Mouse (Mus musculus): ENCODE data around the gene Wdr5. TPM values are rescaled to one million over a fixed set of nuclear protein-coding genes. Genes with fewer than 3 reads are reported as not detected.
A peak's percentile ranks its signal among the peaks of the same experiment; 100 is the strongest.

The Wdr5 gene
- 60.4 and 61.2 TPM in 2 replicates for polyA plus RNA-seq (2015; fragmentation: Nextera tagmentation; extraction: Ambion mirVana)

GRCm38 (mm10) chr2:27514639-27515328 lies at the start of gene Wdr5:
Gene Wdr5 (plus strand): TSS chr2:27515157.
- Histone ChIP-seq H3K9ac (peak within 1 kb of the TSS; percentile 96), H3K27ac (peak within 1 kb of the TSS; percentile 92), H3K4me1 (peaks cover 28% of the 10 kb centered on the region), H3K36me3 (peaks cover 18% of the 10 kb centered on the region), H3K27me3 (no peaks in the 10 kb centered on the region), H3K9me3 (no peaks in the 10 kb centered on the region), H3K4me2 (peak within 1 kb of the TSS; percentile 88), H3K4me3 (peak within 1 kb of the TSS; percentile 97)
- WGBS: under 1% methylated on average over 57 of the region's 57 CpGs
- ATAC-seq (ENCODE audit: borderline replicate concordance, extremely low read depth, low FRiP score, low TSS enrichment): peak; percentile 92

- WGBS: 71% methylated on average over 4 of the region's 4 CpGs
- Histone ChIP-seq H3K36me3 (peaks cover 12% of the 10 kb centered on the region; the same call in 1 of the 2 replicates), H3K4me1 (peaks cover 34% of the 10 kb centered on the region)
Observed at GRCm38 (mm10) chr2:27469292-27469990, 45.5 kb upstream of the Wdr5 start.

GRCm38 (mm10) chr2:27469991-27470355 lies 45.0 kb upstream of the Wdr5 start:
- H3K4me1 ChIP-seq: peaks cover 34% of the 10 kb centered on the region
- H3K4me3 ChIP-seq: no peak overlapping the region
- no peak overlapping the region for H3K9ac ChIP-seq
- ATAC-seq (ENCODE audit: borderline replicate concordance, extremely low read depth, low FRiP score, low TSS enrichment): no peak
- H3K4me2 ChIP-seq: no peak overlapping the region
- 72% methylated on average over 3 of the region's 3 CpGs for WGBS
- H3K27me3 ChIP-seq: no peaks in the 10 kb centered on the region
- H3K36me3 ChIP-seq: peaks cover 12% of the 10 kb centered on the region; the same call in 1 of the 2 replicates
- no peaks in the 10 kb centered on the region for H3K9me3 ChIP-seq
- H3K27ac ChIP-seq: no peak overlapping the region

More at GRCm38 (mm10) chr2:27469292-27469990, 45.5 kb upstream of the Wdr5 start:
- no peak overlapping the region for H3K4me2 ChIP-seq
- no peak overlapping the region for H3K4me3 ChIP-seq
- no peaks in the 10 kb centered on the region for H3K27me3 ChIP-seq
- H3K27ac ChIP-seq: no peak overlapping the region
- no peak for ATAC-seq (ENCODE audit: borderline replicate concordance, extremely low read depth, low FRiP score, low TSS enrichment)
- no peaks in the 10 kb centered on the region for H3K9me3 ChIP-seq
- no peak overlapping the region for H3K9ac ChIP-seq

GRCm38 (mm10) chr2:27470535-27470934 lies 44.4 kb upstream of the Wdr5 start:
- no peak overlapping the region for H3K27ac ChIP-seq
- H3K27me3 ChIP-seq: no peaks in the 10 kb centered on the region
- no peaks in the 10 kb centered on the region for H3K9me3 ChIP-seq
- no peak overlapping the region for H3K4me3 ChIP-seq
- peaks cover 34% of the 10 kb centered on the region for H3K4me1 ChIP-seq
- no peak overlapping the region for H3K9ac ChIP-seq
- 82% methylated on average over 2 of the region's 2 CpGs for WGBS
- no peak overlapping the region for H3K4me2 ChIP-seq
- ATAC-seq (ENCODE audit: borderline replicate concordance, extremely low read depth, low FRiP score, low TSS enrichment): no peak
- H3K36me3 ChIP-seq: peaks cover 12% of the 10 kb centered on the region; the same call in 1 of the 2 replicates

GRCm38 (mm10) chr2:27471170-27471584 lies 43.8 kb upstream of the Wdr5 start:
- H3K9me3 ChIP-seq: no peaks in the 10 kb centered on the region
- peaks cover 11% of the 10 kb centered on the region; the same call in 1 of the 2 replicates for H3K36me3 ChIP-seq
- ATAC-seq (ENCODE audit: borderline replicate concordance, extremely low read depth, low FRiP score, low TSS enrichment): no peak
- no peak overlapping the region for H3K4me3 ChIP-seq
- H3K9ac ChIP-seq: no peak overlapping the region
- no peak overlapping the region for H3K27ac ChIP-seq
- H3K4me1 ChIP-seq: peaks cover 34% of the 10 kb centered on the region
- H3K27me3 ChIP-seq: no peaks in the 10 kb centered on the region
- H3K4me2 ChIP-seq: no peak overlapping the region

- no peak overlapping the region for H3K27ac ChIP-seq
- peaks cover 41% of the 10 kb centered on the region for H3K4me1 ChIP-seq
Observed at GRCm38 (mm10) chr2:27473061-27473765, 41.7 kb upstream of the Wdr5 start.

GRCm38 (mm10) chr2:27473911-27474310 lies 41.0 kb upstream of the Wdr5 start:
- H3K36me3 ChIP-seq: no peaks in the 10 kb centered on the region
- no peaks in the 10 kb centered on the region for H3K9me3 ChIP-seq
- H3K4me3 ChIP-seq: peak overlapping the region; percentile 91
- WGBS: 6% methylated on average over 4 of the region's 4 CpGs
- H3K27me3 ChIP-seq: no peaks in the 10 kb centered on the region
- H3K9ac ChIP-seq: peak overlapping the region; percentile 97
- peaks cover 41% of the 10 kb centered on the region for H3K4me1 ChIP-seq
- H3K4me2 ChIP-seq: peak overlapping the region; percentile 72
- H3K27ac ChIP-seq: peak overlapping the region; percentile 96; the same call in 1 of the 2 replicates
- no peak for ATAC-seq (ENCODE audit: borderline replicate concordance, extremely low read depth, low FRiP score, low TSS enrichment)

More at GRCm38 (mm10) chr2:27473061-27473765, 41.7 kb upstream of the Wdr5 start:
- no peaks in the 10 kb centered on the region for H3K9me3 ChIP-seq
- peak overlapping the region; percentile 91 for H3K4me3 ChIP-seq
- peaks cover 1% of the 10 kb centered on the region; the same call in 1 of the 2 replicates for H3K36me3 ChIP-seq
- peak overlapping the region; percentile 72 for H3K4me2 ChIP-seq
- WGBS: 54% methylated on average over 7 of the region's 7 CpGs
- H3K9ac ChIP-seq: peak overlapping the region; percentile 97
- ATAC-seq (ENCODE audit: borderline replicate concordance, extremely low read depth, low FRiP score, low TSS enrichment): no peak
- H3K27me3 ChIP-seq: no peaks in the 10 kb centered on the region

- peak; percentile 24; the same call in 1 of the 2 replicates for ATAC-seq (ENCODE audit: borderline replicate concordance, extremely low read depth, low FRiP score, low TSS enrichment)
- under 1% methylated on average over 83 of the region's 84 CpGs for WGBS
- Histone ChIP-seq H3K9ac (peak overlapping the region; percentile 97), H3K4me3 (peak overlapping the region; percentile 91), H3K27me3 (no peaks in the 10 kb centered on the region), H3K27ac (peak overlapping the region; percentile 96), H3K36me3 (no peaks in the 10 kb centered on the region), H3K9me3 (no peaks in the 10 kb centered on the region), H3K4me2 (peak overlapping the region; percentile 72), H3K4me1 (peaks cover 41% of the 10 kb centered on the region)
Observed at GRCm38 (mm10) chr2:27474621-27475484, 40.1 kb upstream of the Wdr5 start.

GRCm38 (mm10) chr2:27475495-27476302 lies 39.3 kb upstream of the Wdr5 start:
- H3K9me3 ChIP-seq: no peaks in the 10 kb centered on the region
- WGBS: 0% methylated on average over 47 of the region's 96 CpGs
- H3K4me1 ChIP-seq: peaks cover 41% of the 10 kb centered on the region
- H3K4me2 ChIP-seq: peak overlapping the region; percentile 72
- no peaks in the 10 kb centered on the region for H3K27me3 ChIP-seq
- H3K9ac ChIP-seq: peak overlapping the region; percentile 97
- peak overlapping the region; percentile 98 for H3K27ac ChIP-seq
- no peaks in the 10 kb centered on the region for H3K36me3 ChIP-seq
- H3K4me3 ChIP-seq: peak overlapping the region; percentile 91
- peak; percentile 98 for ATAC-seq (ENCODE audit: borderline replicate concordance, extremely low read depth, low FRiP score, low TSS enrichment)

- Histone ChIP-seq H3K27me3 (no peaks in the 10 kb centered on the region), H3K9me3 (no peaks in the 10 kb centered on the region), H3K4me3 (peak overlapping the region; percentile 91), H3K9ac (peak overlapping the region; percentile 58), H3K36me3 (no peaks in the 10 kb centered on the region), H3K4me2 (peak overlapping the region; percentile 72), H3K27ac (peak overlapping the region; percentile 98), H3K4me1 (peaks cover 33% of the 10 kb centered on the region)
- ATAC-seq (ENCODE audit: borderline replicate concordance, extremely low read depth, low FRiP score, low TSS enrichment): no peak
- 24% methylated on average over 11 of the region's 11 CpGs for WGBS
Observed at GRCm38 (mm10) chr2:27476303-27477192, 38.4 kb upstream of the Wdr5 start.

Data from lung, embryonic 15.5 days (tissue).